Mouse (Mus musculus): ENCODE measurements around the gene Kcnj6.

- TF ChIP-seq POLR2A (IDR thresholded peaks at IDR 0.05; ENCODE audit: low read depth, low read length) (no peak), CTCF (IDR thresholded peaks at IDR 0.05; ENCODE audit: extremely low read depth, insufficient read depth, insufficient read length, insufficient replicate concordance) (no peak)
Observed at GRCm38 (mm10) chr16:94932702-94933101, 64.8 kb downstream of the Kcnj6 start.

Data from spleen, adult 2 months (tissue).